Mouse (Mus musculus) spleen, adult 2 months (tissue): ENCODE results near the gene Ormdl3.
"Not testable (repeated sequence)": the region's sequence is repeated elsewhere in the genome, so short reads cannot be mapped to it uniquely, and the experiment has no call there.

Experiments used
- CTCF ChIP-seq: fragments of 200-500 bp; IDR thresholded peaks from 2 replicates; pipeline ENCODE4 v1.5.1; 2011; ENCODE audit warnings: mild to moderate bottlenecking, inconsistent platforms; ENCODE audit not compliant: insufficient read depth, insufficient read length, insufficient replicate concordance; ENCODE audit errors: extremely low read depth
- POLR2A ChIP-seq: fragments of 200-500 bp; IDR thresholded peaks from 2 replicates; pipeline ENCODE4 v1.6.1; 2011; ENCODE audit warnings: low read depth, low read length, inconsistent platforms

- not testable (repeated sequence) for TF ChIP-seq CTCF, POLR2A
These were observed 36.8 kb upstream of the Ormdl3 start for GRCm38 (mm10) chr11:98623981-98624380.
